Mouse (Mus musculus): ENCODE measurements at regions not wholly inside any gene's neighbourhood (a gene's known extent, or its start where the extent isn't known, plus 50 kb on each side); places are given as distances from the start of the nearest gene placed in this dataset.

- no peaks in the 10 kb centered on the region for H3K9me3 ChIP-seq (ENCODE audit: control insufficient read depth, low read length)
- no peak overlapping the region for H3K27ac ChIP-seq
- peaks cover 21% of the 10 kb centered on the region for H3K4me1 ChIP-seq (replicated peaks; ENCODE audit: control insufficient read depth, insufficient read depth, low read length)
- no peak for ATAC-seq (ENCODE audit: low FRiP score)
- no peak overlapping the region for H3K9ac ChIP-seq
- no peaks in the 10 kb centered on the region for H3K36me3 ChIP-seq (replicated peaks; ENCODE audit: control insufficient read depth, insufficient read depth)
- DNase-seq (ENCODE audit: low spot score), result no peak
- WGBS, result 92% methylated on average over 3 of the region's 3 CpGs
- no peak overlapping the region for H3K4me3 ChIP-seq (replicated peaks; ENCODE audit: low read length)
- no peak overlapping the region for H3K4me2 ChIP-seq (replicated peaks)
- no peaks in the 10 kb centered on the region for H3K27me3 ChIP-seq (ENCODE audit: control insufficient read depth, insufficient read depth, low read length)
Observed at GRCm38 (mm10) chr2:92721951-92722350, 122.4 kb downstream of the Chst1 start.

- ATAC-seq (ENCODE audit: low FRiP score) (peak; percentile 60), DNase-seq (ENCODE audit: low spot score) (peak; percentile 49)
- H3K9ac ChIP-seq, result no peak overlapping the region
- 32% methylated on average over 9 of the region's 9 CpGs for WGBS
- peak overlapping the region; percentile 11; the same call in 1 of the 2 replicates for H3K4me2 ChIP-seq (replicated peaks)
- H3K4me1 ChIP-seq (replicated peaks; ENCODE audit: control insufficient read depth, insufficient read depth, low read length), result peaks cover 22% of the 10 kb centered on the region
- H3K36me3 ChIP-seq (replicated peaks; ENCODE audit: control insufficient read depth, insufficient read depth), result no peaks in the 10 kb centered on the region
- H3K4me3 ChIP-seq (replicated peaks; ENCODE audit: low read length), result no peak overlapping the region
- H3K9me3 ChIP-seq (ENCODE audit: control insufficient read depth, low read length), result no peaks in the 10 kb centered on the region
- peak overlapping the region; percentile 82 for H3K27ac ChIP-seq
- H3K27me3 ChIP-seq (ENCODE audit: control insufficient read depth, insufficient read depth, low read length), result no peaks in the 10 kb centered on the region
Observed at GRCm38 (mm10) chr2:92723618-92724263, 124.2 kb downstream of the Chst1 start.

- DNase-seq (ENCODE audit: low spot score) (no peak), ATAC-seq (ENCODE audit: low FRiP score) (no peak; the same call in 1 of the 2 replicates)
- 18% methylated on average over 7 of the region's 7 CpGs for WGBS
- H3K4me1 ChIP-seq (replicated peaks; ENCODE audit: control insufficient read depth, insufficient read depth, low read length), result peaks cover 22% of the 10 kb centered on the region
- no peak overlapping the region for H3K4me2 ChIP-seq (replicated peaks)
- peak overlapping the region; percentile 76 for H3K27ac ChIP-seq
- no peaks in the 10 kb centered on the region for H3K9me3 ChIP-seq (ENCODE audit: control insufficient read depth, low read length)
- H3K36me3 ChIP-seq (replicated peaks; ENCODE audit: control insufficient read depth, insufficient read depth), result no peaks in the 10 kb centered on the region
- H3K9ac ChIP-seq, result no peak overlapping the region
- H3K4me3 ChIP-seq (replicated peaks; ENCODE audit: low read length), result no peak overlapping the region
- no peaks in the 10 kb centered on the region for H3K27me3 ChIP-seq (ENCODE audit: control insufficient read depth, insufficient read depth, low read length)
Observed at GRCm38 (mm10) chr2:92726640-92727039, 127.1 kb downstream of the Chst1 start.

- H3K9ac ChIP-seq, result no peak overlapping the region
- H3K4me2 ChIP-seq (replicated peaks), result no peak overlapping the region
- DNase-seq (ENCODE audit: low spot score) (no peak), ATAC-seq (ENCODE audit: low FRiP score) (no peak)
- no peaks in the 10 kb centered on the region for H3K36me3 ChIP-seq (replicated peaks; ENCODE audit: control insufficient read depth, insufficient read depth)
- peaks cover 22% of the 10 kb centered on the region for H3K4me1 ChIP-seq (replicated peaks; ENCODE audit: control insufficient read depth, insufficient read depth, low read length)
- no peaks in the 10 kb centered on the region for H3K27me3 ChIP-seq (ENCODE audit: control insufficient read depth, insufficient read depth, low read length)
- no peak overlapping the region for H3K4me3 ChIP-seq (replicated peaks; ENCODE audit: low read length)
- H3K27ac ChIP-seq, result peak overlapping the region; percentile 76
- 90% methylated on average over 2 of the region's 2 CpGs for WGBS
- no peaks in the 10 kb centered on the region for H3K9me3 ChIP-seq (ENCODE audit: control insufficient read depth, low read length)
Observed at GRCm38 (mm10) chr2:92727241-92727640, 127.7 kb downstream of the Chst1 start.

- H3K27me3 ChIP-seq (ENCODE audit: control insufficient read depth, insufficient read depth, low read length), result no peaks in the 10 kb centered on the region
- no peak for ATAC-seq (ENCODE audit: low FRiP score)
- no peak overlapping the region for H3K4me2 ChIP-seq (replicated peaks)
- no peak overlapping the region for H3K9ac ChIP-seq
- H3K36me3 ChIP-seq (replicated peaks; ENCODE audit: control insufficient read depth, insufficient read depth), result no peaks in the 10 kb centered on the region
- peaks cover 18% of the 10 kb centered on the region for H3K4me1 ChIP-seq (replicated peaks; ENCODE audit: control insufficient read depth, insufficient read depth, low read length)
- 86% methylated on average over 3 of the region's 3 CpGs for WGBS
- no peak overlapping the region for H3K4me3 ChIP-seq (replicated peaks; ENCODE audit: low read length)
- no peak overlapping the region for H3K27ac ChIP-seq
- no peaks in the 10 kb centered on the region for H3K9me3 ChIP-seq (ENCODE audit: control insufficient read depth, low read length)
- no peak for DNase-seq (ENCODE audit: low spot score)
Observed at GRCm38 (mm10) chr2:92728388-92728787, 128.9 kb downstream of the Chst1 start.

- Histone ChIP-seq H3K4me2 (replicated peaks) (no peak overlapping the region), H3K4me3 (replicated peaks; ENCODE audit: low read length) (no peak overlapping the region), H3K27ac (no peak overlapping the region), H3K9me3 (ENCODE audit: control insufficient read depth, low read length) (no peaks in the 10 kb centered on the region), H3K36me3 (replicated peaks; ENCODE audit: control insufficient read depth, insufficient read depth) (no peaks in the 10 kb centered on the region), H3K27me3 (ENCODE audit: control insufficient read depth, insufficient read depth, low read length) (no peaks in the 10 kb centered on the region), H3K4me1 (replicated peaks; ENCODE audit: control insufficient read depth, insufficient read depth, low read length) (peaks cover 11% of the 10 kb centered on the region), H3K9ac (no peak overlapping the region)
- no peak for DNase-seq (ENCODE audit: low spot score)
- no peak for ATAC-seq (ENCODE audit: low FRiP score)
- 94% methylated on average over 6 of the region's 6 CpGs for WGBS
Observed at GRCm38 (mm10) chr2:92730371-92730770, 130.9 kb downstream of the Chst1 start.

- WGBS, result 97% methylated on average over 1 of the region's 1 CpGs
- Histone ChIP-seq H3K27ac (no peak overlapping the region), H3K9ac (no peak overlapping the region), H3K36me3 (replicated peaks; ENCODE audit: control insufficient read depth, insufficient read depth) (no peaks in the 10 kb centered on the region), H3K27me3 (ENCODE audit: control insufficient read depth, insufficient read depth, low read length) (no peaks in the 10 kb centered on the region), H3K4me1 (replicated peaks; ENCODE audit: control insufficient read depth, insufficient read depth, low read length) (no peaks in the 10 kb centered on the region), H3K9me3 (ENCODE audit: control insufficient read depth, low read length) (no peaks in the 10 kb centered on the region), H3K4me3 (replicated peaks; ENCODE audit: low read length) (no peak overlapping the region), H3K4me2 (replicated peaks) (no peak overlapping the region)
- ATAC-seq (ENCODE audit: low FRiP score) (no peak), DNase-seq (ENCODE audit: low spot score) (no peak)
Observed at GRCm38 (mm10) chr2:92733403-92733802, 133.9 kb downstream of the Chst1 start.

- H3K4me2 ChIP-seq (replicated peaks), result no peak overlapping the region
- H3K36me3 ChIP-seq (replicated peaks; ENCODE audit: control insufficient read depth, insufficient read depth), result no peaks in the 10 kb centered on the region
- DNase-seq (ENCODE audit: low spot score) (no peak), ATAC-seq (ENCODE audit: low FRiP score) (no peak)
- no peaks in the 10 kb centered on the region for H3K9me3 ChIP-seq (ENCODE audit: control insufficient read depth, low read length)
- WGBS, result 81% methylated on average over 5 of the region's 5 CpGs
- no peaks in the 10 kb centered on the region for H3K27me3 ChIP-seq (ENCODE audit: control insufficient read depth, insufficient read depth, low read length)
- no peak overlapping the region for H3K27ac ChIP-seq
- no peaks in the 10 kb centered on the region for H3K4me1 ChIP-seq (replicated peaks; ENCODE audit: control insufficient read depth, insufficient read depth, low read length)
- H3K4me3 ChIP-seq (replicated peaks; ENCODE audit: low read length), result no peak overlapping the region
- H3K9ac ChIP-seq, result no peak overlapping the region
Observed at GRCm38 (mm10) chr2:92735784-92736183, 136.3 kb downstream of the Chst1 start.

- Histone ChIP-seq H3K27me3 (ENCODE audit: control insufficient read depth, insufficient read depth, low read length) (no peaks in the 10 kb centered on the region), H3K9ac (no peak overlapping the region), H3K4me3 (replicated peaks; ENCODE audit: low read length) (no peak overlapping the region), H3K4me2 (replicated peaks) (no peak overlapping the region), H3K4me1 (replicated peaks; ENCODE audit: control insufficient read depth, insufficient read depth, low read length) (no peaks in the 10 kb centered on the region), H3K27ac (no peak overlapping the region), H3K9me3 (ENCODE audit: control insufficient read depth, low read length) (no peaks in the 10 kb centered on the region), H3K36me3 (replicated peaks; ENCODE audit: control insufficient read depth, insufficient read depth) (no peaks in the 10 kb centered on the region)
- 71% methylated on average over 1 of the region's 1 CpGs for WGBS
- DNase-seq (ENCODE audit: low spot score) (no peak), ATAC-seq (ENCODE audit: low FRiP score) (no peak)
Observed at GRCm38 (mm10) chr2:92737301-92737700, 137.8 kb downstream of the Chst1 start.

GRCm38 (mm10) chr2:92739576-92739975 is 140.1 kb downstream of the Chst1 start:
- H3K4me2 ChIP-seq (replicated peaks), result no peak overlapping the region
- H3K27me3 ChIP-seq (ENCODE audit: control insufficient read depth, insufficient read depth, low read length), result no peaks in the 10 kb centered on the region
- no peak overlapping the region for H3K27ac ChIP-seq
- no peak overlapping the region for H3K9ac ChIP-seq
- no peaks in the 10 kb centered on the region for H3K9me3 ChIP-seq (ENCODE audit: control insufficient read depth, low read length)
- no peak overlapping the region for H3K4me3 ChIP-seq (replicated peaks; ENCODE audit: low read length)
- ATAC-seq (ENCODE audit: low FRiP score) (no peak), DNase-seq (ENCODE audit: low spot score) (no peak)
- 88% methylated on average over 4 of the region's 4 CpGs for WGBS
- H3K4me1 ChIP-seq (replicated peaks; ENCODE audit: control insufficient read depth, insufficient read depth, low read length), result no peaks in the 10 kb centered on the region
- H3K36me3 ChIP-seq (replicated peaks; ENCODE audit: control insufficient read depth, insufficient read depth), result no peaks in the 10 kb centered on the region

Data from hindbrain, embryonic 14.5 days (tissue).